Mouse (Mus musculus): ENCODE results near the gene Trim27. TPM values are rescaled to one million over a fixed set of nuclear protein-coding genes. Genes with fewer than 3 reads are reported as not detected.

Trim27 gene
- total and polyA plus RNA-seq, 3 experiments, result 134 to 198 (median 146) TPM

GRCm38 (mm10) chr13:21224376-21224775 lies 45.1 kb downstream of the Trim27 start:
- no peak overlapping the region for H3K27ac ChIP-seq (ENCODE audit: insufficient read depth, low read depth)
- H3K9ac ChIP-seq (ENCODE audit: insufficient read depth, low read depth), result no peak overlapping the region
- no peak overlapping the region for H3K4me3 ChIP-seq (replicated peaks in 1 of 3; ENCODE audit: low read depth in 2 of 3, low read length in 2 of 3, poor library complexity in 1 of 3)
- in situ Hi-C loops (cut with MboI; ENCODE audit: low pct_ligation_motif_present, low pct_unique_long_range_greater_than_20kb, low sequenced_read_pairs) (loop anchor here (5.0 kb wide), 1 partner anchor 47 kb away; the partner anchor contains the start of gene Trim27), dilution Hi-C loops (cut with MboI; ENCODE audit: extremely low pct_ligation_motif_present, extremely low pct_unique_long_range_greater_than_20kb, low sequenced_read_pairs) (no loop called here)
- no peaks in the 10 kb centered on the region for H3K79me2 ChIP-seq (replicated peaks; ENCODE audit: control insufficient read depth, extremely low read depth, insufficient read depth, poor library complexity, severe bottlenecking)
- H3K4me2 ChIP-seq (ENCODE audit: insufficient read depth, low read depth, poor library complexity, severe bottlenecking), result no peak overlapping the region
- TF ChIP-seq ZNF384 (IDR thresholded peaks at IDR 0.05; ENCODE audit: low read depth, low read length) (peak; percentile 77), JUN (IDR thresholded peaks at IDR 0.05; ENCODE audit: insufficient read depth, low read depth, low read length) (no peak)
- no peaks in the 10 kb centered on the region for H3K36me3 ChIP-seq (replicated peaks in 1 of 2; ENCODE audit: control insufficient read depth in 1 of 2, insufficient read depth in 1 of 2, low read length in 1 of 2)
- no peak for DNase-seq (ENCODE audit: extremely low read depth)
- peaks cover 6 to 20% of the 10 kb centered on the region in 2 experiments for H3K4me1 ChIP-seq (ENCODE audit: control insufficient read depth in 1 of 2, insufficient read depth in 2 of 2)
- H3K9me3 ChIP-seq (replicated peaks; ENCODE audit: low read length), result no peaks in the 10 kb centered on the region
- peaks cover 18% of the 10 kb centered on the region for H3K27me3 ChIP-seq (replicated peaks)

DNA sequence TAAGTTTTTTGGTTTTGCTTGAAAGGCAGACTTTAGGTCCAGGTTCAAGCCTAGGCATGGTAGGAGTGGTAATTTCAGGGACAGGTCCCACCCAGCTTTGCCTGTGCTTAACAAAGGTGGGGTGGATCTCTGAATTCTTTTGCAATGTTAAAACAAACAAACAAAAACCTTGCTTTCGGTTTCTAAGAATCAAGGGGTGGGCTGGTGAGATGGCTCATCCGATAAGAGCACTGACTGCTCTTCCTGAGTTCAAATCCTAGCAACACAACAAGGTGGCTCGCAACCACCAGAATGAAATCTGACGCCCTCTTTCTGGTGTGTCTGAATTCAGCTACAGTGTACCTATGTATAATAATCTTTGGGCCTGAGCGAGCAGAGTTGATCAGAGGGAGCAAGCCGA lies 46.0 kb downstream of the Trim27 start:
- peaks cover 6 to 20% of the 10 kb centered on the region in 2 experiments for H3K4me1 ChIP-seq (ENCODE audit: control insufficient read depth in 1 of 2, insufficient read depth in 2 of 2)
- no peak for TF ChIP-seq JUND (conservative IDR thresholded peaks at IDR 0.05; ENCODE audit: low read depth, low read length)
- no peaks in the 10 kb centered on the region for H3K79me2 ChIP-seq (replicated peaks; ENCODE audit: control insufficient read depth, extremely low read depth, insufficient read depth, poor library complexity, severe bottlenecking)
- H3K27ac ChIP-seq (ENCODE audit: insufficient read depth, low read depth), result no peak overlapping the region
- dilution Hi-C loops (cut with MboI; ENCODE audit: extremely low pct_ligation_motif_present, extremely low pct_unique_long_range_greater_than_20kb, low sequenced_read_pairs), result no loop called here
- peaks cover 11% of the 10 kb centered on the region for H3K27me3 ChIP-seq (replicated peaks)
- peak overlapping the region; percentile 11; the same call in 1 of the 2 replicates for H3K4me2 ChIP-seq (ENCODE audit: insufficient read depth, low read depth, poor library complexity, severe bottlenecking)
- no peaks in the 10 kb centered on the region for H3K36me3 ChIP-seq (replicated peaks in 1 of 2; ENCODE audit: control insufficient read depth in 1 of 2, insufficient read depth in 1 of 2, low read length in 1 of 2)
- H3K9me3 ChIP-seq (replicated peaks; ENCODE audit: low read length), result no peaks in the 10 kb centered on the region
- H3K4me3 ChIP-seq (replicated peaks in 1 of 3; ENCODE audit: low read depth in 2 of 3, low read length in 2 of 3, poor library complexity in 1 of 3), result no peak overlapping the region
- no peak for DNase-seq (ENCODE audit: extremely low read depth)
- H3K9ac ChIP-seq (ENCODE audit: insufficient read depth, low read depth), result no peak overlapping the region
- in situ Hi-C loops (cut with MboI; ENCODE audit: low pct_ligation_motif_present, low pct_unique_long_range_greater_than_20kb, low sequenced_read_pairs), result loop anchor here (25.0 kb wide), 1 partner anchor 288 kb away; no protein-coding TSS in a partner anchor

GRCm38 (mm10) chr13:21226031-21226430 lies 46.8 kb downstream of the Trim27 start:
- H3K4me2 ChIP-seq (ENCODE audit: insufficient read depth, low read depth, poor library complexity, severe bottlenecking), result no peak overlapping the region

More at GRCm38 (mm10) chr13:21226031-21226430, 46.8 kb downstream of the Trim27 start:
- dilution Hi-C loops (cut with MboI; ENCODE audit: extremely low pct_ligation_motif_present, extremely low pct_unique_long_range_greater_than_20kb, low sequenced_read_pairs), result no loop called here
- TF ChIP-seq MYC (IDR thresholded peaks at IDR 0.05; ENCODE audit: low read depth, low read length) (no peak), POLR2AphosphoS2 (IDR thresholded peaks at IDR 0.05; ENCODE audit: low read depth, low read length) (no peak), JUND (conservative IDR thresholded peaks at IDR 0.05; ENCODE audit: low read depth, low read length) (no peak), RCOR1 (conservative IDR thresholded peaks at IDR 0.05; ENCODE audit: low read depth, low read length) (no peak), JUN (IDR thresholded peaks at IDR 0.05; ENCODE audit: insufficient read depth, low read depth, low read length) (no peak), TBP (conservative IDR thresholded peaks at IDR 0.05; ENCODE audit: low read depth, low read length) (no peak), E2F4 (IDR thresholded peaks at IDR 0.05; ENCODE audit: insufficient replicate concordance, low read depth, low read length) (no peak), ZC3H11A (IDR thresholded peaks at IDR 0.05; ENCODE audit: low read depth, low read length) (no peak), HCFC1 (IDR thresholded peaks at IDR 0.05; ENCODE audit: low read depth, low read length) (no peak), SMC3 (IDR thresholded peaks at IDR 0.05; ENCODE audit: low read depth, low read length) (no peak), ZNF384 (IDR thresholded peaks at IDR 0.05; ENCODE audit: low read depth, low read length) (no peak), NELFE (IDR thresholded peaks at IDR 0.05; ENCODE audit: low read depth, low read length) (no peak), MEF2A (IDR thresholded peaks at IDR 0.05; ENCODE audit: borderline replicate concordance, low read depth, low read length) (no peak), ZKSCAN1 (IDR thresholded peaks at IDR 0.05; ENCODE audit: borderline replicate concordance, low read depth, low read length) (no peak)
- Histone ChIP-seq H3K79me2 (replicated peaks; ENCODE audit: control insufficient read depth, extremely low read depth, insufficient read depth, poor library complexity, severe bottlenecking) (no peaks in the 10 kb centered on the region), H3K9me3 (replicated peaks; ENCODE audit: low read length) (no peaks in the 10 kb centered on the region), H3K4me1 (ENCODE audit: control insufficient read depth in 1 of 2, insufficient read depth in 2 of 2) (peaks cover 6 to 15% of the 10 kb centered on the region in 2 experiments), H3K36me3 (replicated peaks in 1 of 2; ENCODE audit: control insufficient read depth in 1 of 2, insufficient read depth in 1 of 2, low read length in 1 of 2) (no peaks in the 10 kb centered on the region), H3K4me3 (replicated peaks in 1 of 3; ENCODE audit: low read depth in 2 of 3, low read length in 2 of 3, poor library complexity in 1 of 3) (no peak overlapping the region), H3K9ac (ENCODE audit: insufficient read depth, low read depth) (no peak overlapping the region), H3K27ac (ENCODE audit: insufficient read depth, low read depth) (no peak overlapping the region), H3K27me3 (replicated peaks) (peaks cover 6% of the 10 kb centered on the region)
- in situ Hi-C loops (cut with MboI; ENCODE audit: low pct_ligation_motif_present, low pct_unique_long_range_greater_than_20kb, low sequenced_read_pairs), result loop anchor here (25.0 kb wide), 1 partner anchor 289 kb away; no protein-coding TSS in a partner anchor
- no peak for DNase-seq (ENCODE audit: extremely low read depth)

Data from CH12.LX (cell line).